Mouse (Mus musculus) lung, postnatal 0 days (tissue): ENCODE data around the gene Strn4. TPM values are rescaled to one million over a fixed set of nuclear protein-coding genes. Genes with fewer than 3 reads are reported as not detected.

Experiments used
- ATAC-seq: fragments of 200-750 bp; cut with Nextera tagmentation; 2 replicates; pipeline ENCODE4 v1.8.0; 2017; ENCODE audit warnings: moderate library complexity
- DNase-seq: peaks from one replicate; pipeline ENCODE4 v3.0.0-alpha.2; 2016; ENCODE audit warnings: low spot score
- H3K27ac ChIP-seq: fragments of 300-500 bp; sonication (generic); 2 replicates; pipeline ENCODE4 v1.5.1; 2014; ENCODE audit warnings: antibody characterized with exemption, mild to moderate bottlenecking, low read length, mixed read lengths
- H3K27me3 ChIP-seq: fragments of 300-500 bp; sonication (generic); replicated peaks from 2 replicates; pipeline ENCODE4 v1.6.1; 2014; ENCODE audit warnings: low read length, mixed read lengths; ENCODE audit not compliant: insufficient read depth
- H3K36me3 ChIP-seq: fragments of 300-500 bp; sonication (generic); 2 replicates; pipeline ENCODE4 v1.6.1; 2014; ENCODE audit warnings: low read length, mixed read lengths; ENCODE audit not compliant: insufficient read depth
- H3K4me1 ChIP-seq: fragments of 300-500 bp; sonication (generic); 2 replicates; pipeline ENCODE4 v1.6.1; 2014; ENCODE audit warnings: antibody characterized with exemption, low read depth, low read length, mixed read lengths; ENCODE audit not compliant: insufficient read depth
- H3K4me2 ChIP-seq: fragments of 300-500 bp; sonication (generic); replicated peaks from 2 replicates; pipeline ENCODE4 v1.6.1; 2014; ENCODE audit warnings: low read depth, mild to moderate bottlenecking, low read length, moderate library complexity, mixed read lengths
- H3K4me3 ChIP-seq: fragments of 300-500 bp; sonication (generic); 2 replicates; pipeline ENCODE4 v1.5.1; 2014; ENCODE audit warnings: low read depth, low read length
- H3K9ac ChIP-seq: fragments of 300-500 bp; sonication (generic); replicated peaks from 2 replicates; pipeline ENCODE4 v1.6.1; 2014; ENCODE audit warnings: low read depth, mild to moderate bottlenecking
- H3K9me3 ChIP-seq: fragments of 300-500 bp; sonication (generic); 2 replicates; pipeline ENCODE4 v1.6.1; 2016; ENCODE audit warnings: low read length, mixed read lengths
- CTCF ChIP-seq: IDR thresholded peaks from 2 replicates; pipeline ENCODE4 v1.5.1; 2016; ENCODE audit warnings: antibody characterized with exemption, mild to moderate bottlenecking
- EP300 ChIP-seq: IDR thresholded peaks from 2 replicates; pipeline ENCODE4 v1.6.1; 2016; ENCODE audit warnings: antibody characterized with exemption, mild to moderate bottlenecking, control low read depth
- WGBS: fragments of 180-500 bp; shearing (Covaris S2); extraction: QIAGEN DNeasy Blood & Tissue Kit; methylation state at CpG from one replicate; pipeline ENCODE4 v1.1.7; 2014; 5-methylcytosine and 5-hydroxymethylcytosine counted together
- polyA plus RNA-seq: library from polyadenylated mRNA; unstranded; fragments of >200 nt; fragmentation: Nextera tagmentation; extraction: Ambion mirVana; gene quantifications from 2 replicates; pipeline ENCODE4 v1.2.1, GENCODE M21; 2015

Gene Strn4
- polyA plus RNA-seq, 1 experiment from 2014 or later, result 57.7 TPM

DNA sequence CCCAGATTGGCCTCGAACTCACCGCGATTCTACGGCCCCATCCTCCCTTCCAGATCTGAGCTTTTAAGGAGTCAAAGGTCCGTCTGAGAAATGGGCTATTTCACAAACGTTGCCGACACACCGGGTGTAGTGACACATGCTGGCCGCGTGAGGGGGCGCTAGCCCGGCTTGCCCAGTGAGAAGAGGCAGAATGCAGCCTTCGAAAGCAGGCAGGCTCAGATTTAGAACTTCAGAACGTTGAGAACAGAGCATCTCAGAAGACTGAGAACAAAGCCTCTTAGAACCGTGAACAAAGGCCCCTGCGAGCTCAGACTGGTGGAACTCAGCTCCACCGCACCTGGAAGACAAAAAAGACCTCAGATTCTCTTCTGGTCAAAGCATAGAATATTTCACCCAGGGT is 58.5 kb downstream of the Strn4 start:
- peak overlapping the region; percentile 16; the same call in 1 of the 2 replicates for H3K4me3 ChIP-seq
- peak overlapping the region; percentile 36 for H3K4me2 ChIP-seq
- WGBS, result 3% methylated on average over 17 of the region's 17 CpGs
- peak overlapping the region; percentile 84 for H3K27ac ChIP-seq
- 0 out of 2 replicates have a peak, but pooled peaks cover 3% of the 10 kb centered on the region for H3K36me3 ChIP-seq
- H3K27me3 ChIP-seq, result 0 out of 2 replicates have a peak, but pooled peaks cover 6% of the 10 kb centered on the region
- TF ChIP-seq EP300 (no peak), CTCF (peak; percentile 97)
- H3K4me1 ChIP-seq, result no peaks in the 10 kb centered on the region
- no peak overlapping the region; the same call in 1 of the 2 replicates for H3K9ac ChIP-seq
- ATAC-seq, result peak; percentile 15
- H3K9me3 ChIP-seq, result no peaks in the 10 kb centered on the region
- peak; percentile 90 for DNase-seq

DNA sequence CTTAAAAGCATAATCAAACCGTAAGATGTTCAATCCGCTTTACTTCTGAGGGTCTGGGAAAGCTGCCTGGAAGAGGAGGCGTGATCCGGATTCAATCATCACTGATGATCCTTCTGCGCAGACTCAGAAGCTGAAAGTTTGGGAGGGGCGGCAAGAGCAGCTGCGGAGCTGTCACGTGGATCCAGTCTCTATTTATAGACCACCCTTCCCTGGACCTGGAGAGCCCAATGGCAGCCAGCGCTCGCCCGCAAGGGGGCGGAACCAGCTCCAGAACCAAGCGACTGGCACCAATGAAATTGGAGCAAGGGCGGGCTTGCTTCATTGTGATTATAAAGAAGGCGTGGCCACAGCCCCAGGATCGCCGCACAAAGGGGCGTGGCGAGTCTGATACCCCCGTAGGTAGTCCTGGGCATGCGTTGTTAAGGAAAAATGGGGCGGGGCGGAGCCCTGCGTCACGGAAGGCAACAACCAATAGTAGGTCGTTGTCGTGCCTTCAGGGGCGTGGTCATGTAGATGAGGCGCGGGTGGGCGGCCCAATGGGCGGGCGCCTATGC is 59.1 kb downstream of the Strn4 start:
- DNase-seq, result peak; percentile 100
- ATAC-seq, result peak; percentile 97
- no peaks in the 10 kb centered on the region for H3K9me3 ChIP-seq
- TF ChIP-seq EP300 (no peak), CTCF (peak; percentile 48)
- H3K9ac ChIP-seq, result no peak overlapping the region; the same call in 1 of the 2 replicates
- no peaks in the 10 kb centered on the region for H3K4me1 ChIP-seq
- H3K27me3 ChIP-seq, result 0 out of 2 replicates have a peak, but pooled peaks cover 6% of the 10 kb centered on the region
- H3K27ac ChIP-seq, result peak overlapping the region; percentile 84
- peak overlapping the region; percentile 90 for H3K4me2 ChIP-seq
- H3K36me3 ChIP-seq, result no peaks in the 10 kb centered on the region
- 2% methylated on average over 33 of the region's 33 CpGs for WGBS
- H3K4me3 ChIP-seq, result peak overlapping the region; percentile 61

DNA sequence AGATGAGACGGTGACA is 59.4 kb downstream of the Strn4 start, which contains the start of gene Dact3:
Dact3 (plus strand) TSS at position 8 of the 16 bp plus-strand sequence.
- H3K4me1 ChIP-seq, result no peaks in the 10 kb centered on the region
- no peak for TF ChIP-seq CTCF
- no peak for TF ChIP-seq EP300
- no peak for ATAC-seq
- H3K36me3 ChIP-seq, result no peaks in the 10 kb centered on the region
- peak within 1 kb of the TSS; percentile 34; the same call in 1 of the 2 replicates for H3K9ac ChIP-seq
- 0 out of 2 replicates have a peak, but pooled peaks cover 6% of the 10 kb centered on the region for H3K27me3 ChIP-seq
- peak within 1 kb of the TSS; percentile 61 for H3K4me3 ChIP-seq
- no peaks in the 10 kb centered on the region for H3K9me3 ChIP-seq
- no peak for DNase-seq
- peak within 1 kb of the TSS; percentile 90 for H3K4me2 ChIP-seq
- peak within 1 kb of the TSS; percentile 84 for H3K27ac ChIP-seq
- WGBS, result 0% methylated on average over 1 of the region's 1 CpGs

DNA sequence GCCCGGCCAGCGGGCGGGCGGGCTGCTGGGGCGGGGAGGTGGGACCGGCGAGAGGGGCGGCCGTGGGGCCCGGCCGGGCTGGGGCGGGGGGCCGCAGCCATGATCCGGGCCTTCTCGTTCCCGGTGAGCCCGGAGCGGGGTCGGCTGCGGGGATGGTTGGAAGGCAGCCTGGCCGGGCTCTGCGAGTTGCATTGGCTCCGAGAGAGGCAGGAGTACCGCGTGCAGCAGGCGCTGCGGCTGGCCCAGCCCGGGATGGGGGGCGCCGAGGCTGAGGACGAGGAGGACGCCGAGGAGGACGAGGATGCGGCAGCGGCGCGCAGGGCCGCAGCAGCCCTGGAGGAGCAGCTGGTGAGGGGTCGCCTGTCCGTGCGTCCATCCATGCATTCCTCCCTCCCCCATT is 59.6 kb downstream of the Strn4 start:
- 0 out of 2 replicates have a peak, but pooled peaks cover 6% of the 10 kb centered on the region for H3K27me3 ChIP-seq
- peak overlapping the region; percentile 90 for H3K4me2 ChIP-seq
- no peaks in the 10 kb centered on the region for H3K9me3 ChIP-seq
- H3K4me1 ChIP-seq, result no peaks in the 10 kb centered on the region
- ATAC-seq (peak; percentile 18; the same call in 1 of the 2 replicates), DNase-seq (no peak)
- 4% methylated on average over 32 of the region's 42 CpGs for WGBS
- H3K9ac ChIP-seq, result peak overlapping the region; percentile 34; the same call in 1 of the 2 replicates
- peak overlapping the region; percentile 61 for H3K4me3 ChIP-seq
- peak overlapping the region; percentile 66; the same call in 1 of the 2 replicates for H3K27ac ChIP-seq
- no peaks in the 10 kb centered on the region for H3K36me3 ChIP-seq
- TF ChIP-seq CTCF (no peak), EP300 (no peak)

DNA sequence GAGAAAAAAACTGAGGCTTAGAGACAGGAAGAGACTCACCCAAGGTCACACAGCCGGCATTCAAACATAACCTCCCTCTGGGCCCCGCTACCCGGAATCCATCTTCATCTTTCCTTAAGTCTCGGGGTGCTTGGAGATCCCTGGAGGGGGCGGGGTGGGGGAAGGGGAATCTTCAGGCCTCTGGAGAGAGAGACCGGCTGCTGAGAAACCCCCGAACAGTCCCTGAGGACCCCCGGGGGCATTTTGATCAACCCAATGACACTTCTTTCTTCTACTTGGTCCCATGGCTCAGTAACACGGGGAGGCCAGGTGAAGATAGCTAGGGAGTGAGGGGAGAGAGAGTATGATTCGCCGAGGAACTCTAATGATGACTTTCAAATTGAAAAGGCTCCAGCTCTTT is 60.3 kb downstream of the Strn4 start:
- H3K9ac ChIP-seq, result peak overlapping the region; percentile 34; the same call in 1 of the 2 replicates
- H3K27ac ChIP-seq, result 0 out of 2 replicates have a peak overlapping the region, but pooled peaks have one; percentile 66
- H3K4me1 ChIP-seq, result no peaks in the 10 kb centered on the region
- no peaks in the 10 kb centered on the region for H3K9me3 ChIP-seq
- peak overlapping the region; percentile 61 for H3K4me3 ChIP-seq
- peak overlapping the region; percentile 90 for H3K4me2 ChIP-seq
- no peak for TF ChIP-seq EP300
- H3K36me3 ChIP-seq, result no peaks in the 10 kb centered on the region
- 15% methylated on average over 11 of the region's 11 CpGs for WGBS
- H3K27me3 ChIP-seq, result 0 out of 2 replicates have a peak, but pooled peaks cover 6% of the 10 kb centered on the region
- DNase-seq, result no peak
- no peak for ATAC-seq

DNA sequence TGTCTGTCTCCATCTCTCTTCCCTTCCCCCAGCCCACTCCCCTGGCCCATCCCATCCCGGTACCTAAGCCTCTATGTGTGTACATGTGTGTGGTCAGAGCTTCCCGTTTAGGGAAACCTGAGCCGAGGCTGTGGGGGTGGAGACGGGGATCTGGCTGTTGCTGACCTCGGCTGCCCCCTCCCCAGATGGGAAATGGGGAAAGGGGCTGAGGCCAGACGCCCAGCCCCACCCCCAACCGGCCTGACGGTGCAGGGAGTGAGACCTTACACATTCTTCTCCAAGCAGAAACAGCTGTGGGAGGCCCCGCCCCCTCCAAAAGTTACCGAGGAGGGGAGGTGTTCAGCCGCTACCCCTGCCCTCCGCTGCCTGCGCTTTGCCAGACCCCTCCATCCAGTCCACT is 60.9 kb downstream of the Strn4 start:
- H3K9me3 ChIP-seq, result no peaks in the 10 kb centered on the region
- peak overlapping the region; percentile 90; the same call in 1 of the 2 replicates for H3K4me2 ChIP-seq
- TF ChIP-seq EP300 (no peak), CTCF (no peak)
- H3K36me3 ChIP-seq, result no peaks in the 10 kb centered on the region
- 16% methylated on average over 12 of the region's 13 CpGs for WGBS
- peak overlapping the region; percentile 61 for H3K4me3 ChIP-seq
- ATAC-seq (no peak), DNase-seq (no peak)
- H3K9ac ChIP-seq, result no peak overlapping the region
- no peaks in the 10 kb centered on the region for H3K4me1 ChIP-seq
- H3K27me3 ChIP-seq, result 0 out of 2 replicates have a peak, but pooled peaks cover 6% of the 10 kb centered on the region
- H3K27ac ChIP-seq, result peak overlapping the region; percentile 29; the same call in 1 of the 2 replicates
